Mouse (Mus musculus): ENCODE measurements around the gene Alox12.
A peak's percentile ranks its signal among the peaks of the same experiment; 100 is the strongest.

Alox12 gene

DNA sequence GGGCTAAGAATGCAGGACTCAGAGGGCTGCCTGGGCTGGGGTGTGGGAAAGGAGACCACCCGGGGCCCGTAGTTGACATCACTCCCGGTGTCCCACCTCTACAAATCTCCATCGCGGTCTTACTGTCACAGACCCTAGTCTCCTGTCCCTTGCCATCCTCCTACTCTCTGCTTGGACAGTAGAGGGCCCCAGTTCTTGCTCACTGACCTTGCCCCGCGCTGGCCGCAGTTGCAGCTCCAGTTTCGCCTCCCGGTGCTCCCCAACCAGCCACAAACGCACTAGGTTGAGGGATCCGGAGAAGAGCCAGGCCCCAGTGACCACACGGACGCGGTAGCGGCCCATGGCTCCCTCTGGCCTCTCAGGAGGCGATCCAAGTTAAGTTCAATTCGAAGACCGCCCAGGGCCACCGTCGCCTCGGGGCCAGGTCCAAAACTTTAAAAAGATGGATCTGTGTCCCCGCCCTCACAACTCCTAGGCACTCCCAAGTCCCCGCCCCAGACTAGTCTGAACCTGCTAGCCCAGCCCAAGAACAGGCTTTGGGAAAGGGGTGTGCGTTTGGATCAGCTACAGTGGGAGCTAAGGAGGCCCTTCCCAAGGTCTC lies at the start of gene Alox12:
TSS of gene Alox12 (minus strand) at position 423 of the 601 bp plus-strand sequence.
- no peak for DNase-seq (ENCODE audit: low read depth, low spot score)

GRCm38 (mm10) chr11:70302293-70302692 lies 47.1 kb upstream of the Alox12 start:
- DNase-seq (ENCODE audit: low read depth, low spot score) = no peak

DNA sequence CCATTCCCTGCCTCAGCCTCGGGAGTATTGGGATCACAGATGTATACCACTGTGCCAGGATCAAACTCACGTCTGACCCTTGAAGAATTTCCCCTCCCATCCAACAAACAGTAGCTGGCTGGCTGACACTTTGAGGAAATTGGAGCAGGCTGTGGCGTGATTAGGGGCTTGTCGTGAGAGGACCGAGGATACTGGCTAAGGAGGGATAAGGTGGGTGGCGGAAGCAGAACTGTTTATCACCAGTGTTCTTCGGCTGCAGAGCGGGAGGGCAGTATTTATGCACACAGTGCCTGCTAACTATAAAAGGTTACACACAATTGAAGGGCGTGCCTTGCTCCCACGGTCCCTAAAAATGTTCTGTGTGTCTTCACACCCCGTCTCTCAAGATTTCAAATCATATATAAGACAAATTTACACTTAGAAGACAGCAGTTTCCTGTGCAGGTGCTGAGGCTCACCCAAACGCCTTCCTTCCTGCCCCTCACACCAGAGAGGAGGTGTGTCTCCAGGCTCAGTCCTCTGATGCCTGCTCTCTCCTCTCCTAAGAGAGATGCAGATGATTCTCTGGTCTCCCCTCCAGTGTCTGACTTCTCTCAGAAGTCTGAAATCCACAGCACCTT lies 42.8 kb upstream of the Alox12 start:
- DNase-seq (ENCODE audit: low read depth, low spot score) = no peak

- no peak for DNase-seq (ENCODE audit: low read depth, low spot score)
Measured at GRCm38 (mm10) chr11:70297405-70297804, 42.3 kb upstream of the Alox12 start.

DNA sequence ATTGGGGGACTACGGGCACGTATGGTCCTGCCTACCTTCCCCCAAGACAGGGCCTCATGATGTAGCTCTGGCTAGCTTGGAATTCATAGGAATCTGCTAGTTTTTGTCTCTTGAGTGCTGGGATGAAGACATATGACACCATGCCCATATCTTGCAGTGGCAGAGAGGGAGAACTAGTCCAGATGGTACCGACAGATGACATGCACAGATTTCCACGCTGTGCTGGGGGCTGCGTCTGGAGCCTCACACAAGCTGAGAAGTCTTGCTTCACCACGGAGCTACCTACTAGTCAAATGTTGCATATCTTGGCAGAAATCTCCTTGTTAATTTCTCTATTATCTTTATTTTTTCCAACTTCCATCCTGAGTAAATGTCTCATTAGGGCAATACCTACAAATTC lies 38.7 kb upstream of the Alox12 start:
- no peak for DNase-seq (ENCODE audit: low read depth, low spot score)

- no peak for DNase-seq (ENCODE audit: low read depth, low spot score)
Measured at GRCm38 (mm10) chr11:70291235-70291634, 36.1 kb upstream of the Alox12 start.

- DNase-seq (ENCODE audit: low read depth, low spot score) = no peak
Measured at GRCm38 (mm10) chr11:70289236-70289635, 34.1 kb upstream of the Alox12 start.

GRCm38 (mm10) chr11:70288102-70288501 lies 32.9 kb upstream of the Alox12 start:
- DNase-seq (ENCODE audit: low read depth, low spot score) = no peak

- no peak for DNase-seq (ENCODE audit: low read depth, low spot score)
Measured at GRCm38 (mm10) chr11:70285686-70286085, 30.5 kb upstream of the Alox12 start.

GRCm38 (mm10) chr11:70284757-70285156 lies 29.6 kb upstream of the Alox12 start:
- no peak for DNase-seq (ENCODE audit: low read depth, low spot score)

- no peak for DNase-seq (ENCODE audit: low read depth, low spot score)
Measured at GRCm38 (mm10) chr11:70283666-70284065, 28.5 kb upstream of the Alox12 start.

- DNase-seq (ENCODE audit: low read depth, low spot score) = no peak
Measured at GRCm38 (mm10) chr11:70280441-70280840, 25.3 kb upstream of the Alox12 start.

GRCm38 (mm10) chr11:70278961-70279360 lies 23.8 kb upstream of the Alox12 start:
- DNase-seq (ENCODE audit: low read depth, low spot score) = no peak

- no peak for DNase-seq (ENCODE audit: low read depth, low spot score)
Measured at GRCm38 (mm10) chr11:70271641-70272040, 16.5 kb upstream of the Alox12 start.

DNA sequence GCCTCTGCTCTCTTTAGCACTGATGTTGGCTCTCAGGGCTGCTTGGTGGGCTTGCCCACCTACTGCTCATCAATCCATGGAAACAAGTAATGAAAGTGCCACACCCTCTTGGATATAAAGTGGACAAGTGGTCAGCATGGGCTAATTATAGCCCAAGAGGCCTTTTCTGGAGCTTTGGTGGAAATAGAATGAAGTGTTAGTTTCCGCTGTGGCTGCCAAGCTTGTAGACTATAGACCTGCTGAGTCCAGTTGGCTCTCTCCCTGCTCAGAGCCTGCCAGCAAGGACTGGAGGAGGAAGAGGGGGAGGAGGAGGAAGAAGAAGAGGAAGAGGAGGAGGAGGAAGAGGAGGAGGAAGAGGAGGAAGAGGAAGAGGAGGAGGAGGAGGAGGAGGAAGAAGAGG lies 11.3 kb upstream of the Alox12 start:
- DNase-seq (ENCODE audit: low read depth, low spot score) = no peak

DNA sequence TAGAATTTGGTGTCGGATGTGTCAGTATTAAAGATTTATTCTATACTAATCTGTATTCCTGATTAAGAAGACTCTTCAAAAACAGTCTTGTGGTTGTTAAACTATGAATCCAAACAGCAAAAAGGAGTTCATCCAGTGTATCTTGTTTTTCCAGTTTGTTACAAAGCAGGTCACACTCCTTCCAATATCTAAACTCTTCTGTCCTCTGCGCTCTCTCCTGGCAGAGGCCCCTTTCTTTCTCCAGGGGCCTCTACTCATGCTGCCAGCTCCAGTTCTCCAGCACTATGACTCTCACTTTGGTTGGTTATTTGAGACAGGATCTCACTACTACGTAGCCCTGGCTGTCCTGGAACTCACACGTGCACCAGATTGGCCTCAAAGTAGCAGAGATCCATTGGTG lies 10.7 kb upstream of the Alox12 start:
- no peak for DNase-seq (ENCODE audit: low read depth, low spot score)

- DNase-seq (ENCODE audit: low read depth, low spot score) = no peak
Measured at GRCm38 (mm10) chr11:70265252-70265651, 10.1 kb upstream of the Alox12 start.

- DNase-seq (ENCODE audit: low read depth, low spot score) = no peak
Measured at GRCm38 (mm10) chr11:70259035-70259434, 3.9 kb upstream of the Alox12 start.

GRCm38 (mm10) chr11:70254337-70254736 lies 816 bp downstream of the Alox12 start:
- no peak for DNase-seq (ENCODE audit: low read depth, low spot score)

- DNase-seq (ENCODE audit: low read depth, low spot score) = no peak
Measured at GRCm38 (mm10) chr11:70251853-70252252, 3.3 kb downstream of the Alox12 start.

DNA sequence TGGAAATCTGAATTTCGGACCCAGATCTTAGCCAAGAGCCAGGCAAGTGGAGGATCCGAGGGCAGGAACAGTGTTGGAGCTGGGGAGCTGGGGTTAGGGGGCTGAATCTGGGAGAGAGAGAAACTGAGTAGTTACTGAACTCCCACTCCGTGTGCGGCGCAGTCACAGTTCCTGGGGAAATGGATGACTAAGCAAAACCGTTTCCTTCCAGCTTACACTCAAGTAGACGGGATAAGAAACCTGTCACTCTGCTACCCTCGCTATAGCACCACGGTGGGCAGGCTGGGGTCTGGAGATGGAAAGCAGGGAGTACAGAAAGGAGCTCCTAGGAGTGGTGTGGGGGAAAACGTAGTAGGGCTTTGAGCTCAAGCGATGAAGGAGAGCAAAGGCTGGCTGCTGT lies 5.0 kb downstream of the Alox12 start:
- DNase-seq (ENCODE audit: low read depth, low spot score) = no peak

DNA sequence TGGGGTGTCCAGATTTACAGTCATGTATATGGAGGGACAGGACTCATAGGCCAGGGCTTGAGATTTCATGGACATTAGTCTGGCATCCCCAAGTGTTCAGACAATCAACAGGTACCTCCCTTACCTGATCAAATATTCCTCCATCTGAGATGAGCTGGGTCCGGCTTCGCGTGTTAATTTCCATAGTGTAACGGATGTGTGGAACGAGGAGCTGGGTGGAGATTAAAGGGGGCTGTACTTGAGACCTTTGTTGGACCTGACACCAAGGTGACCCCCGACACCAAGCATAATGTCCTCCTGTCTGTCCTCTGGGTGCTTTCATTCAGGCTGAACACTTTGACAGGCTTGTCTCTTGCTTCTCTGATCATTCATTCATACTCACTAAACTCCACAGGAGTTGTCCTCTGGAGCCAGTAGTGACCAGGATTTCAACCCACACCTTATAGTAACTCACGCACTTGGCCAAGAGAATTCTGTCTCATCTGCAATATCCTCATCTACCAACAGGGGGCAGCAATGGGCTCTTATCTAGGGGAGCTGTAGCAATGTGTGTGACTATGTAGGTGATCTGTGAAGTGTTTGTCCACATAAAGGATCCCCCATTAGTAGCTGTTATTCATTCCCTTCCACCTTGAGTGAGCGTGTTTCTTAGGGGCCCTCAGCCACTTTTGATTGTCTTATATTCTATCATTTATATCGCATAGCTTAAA lies 7.9 kb downstream of the Alox12 start:
- peak; percentile 68 for DNase-seq (ENCODE audit: low read depth, low spot score)

- DNase-seq (ENCODE audit: low read depth, low spot score) = no peak
Measured at GRCm38 (mm10) chr11:70242591-70242990, 12.6 kb downstream of the Alox12 start.

All from mesoderm, embryonic 11.5 days (tissue).